Mouse (Mus musculus) cerebellum, adult (tissue): ENCODE measurements around the gene Sh3pxd2b.

Experiments
- ATAC-seq: cut with Nextera tagmentation; 2 replicates; pipeline ENCODE4 v1.9.2; 2017; ENCODE audit warnings: mild to moderate bottlenecking, moderate library complexity, mixed read lengths; ENCODE audit not compliant: insufficient number of reproducible peaks, low FRiP score, low TSS enrichment

The Sh3pxd2b gene

GRCm38 (mm10) chr11:32347607-32348432, at the start of gene Sh3pxd2b:
Gene Sh3pxd2b (plus strand): TSS chr11:32347820.
- 0 out of 2 replicates have a peak, but pooled peaks have one; percentile 18 for ATAC-seq

GRCm38 (mm10) chr11:32297866-32298531, 49.6 kb upstream of the Sh3pxd2b start:
- ATAC-seq, result no peak

GRCm38 (mm10) chr11:32298532-32298918, 49.1 kb upstream of the Sh3pxd2b start:
- no peak for ATAC-seq

- peak; percentile 81 for ATAC-seq
Observed at GRCm38 (mm10) chr11:32299865-32300264, 47.8 kb upstream of the Sh3pxd2b start, which contains the start of gene Hbq1a. Gene Hbq1a (plus strand): TSS chr11:32300069.

- ATAC-seq, result 0 out of 2 replicates have a peak, but pooled peaks have one; percentile 2
Observed at GRCm38 (mm10) chr11:32300279-32301267, 47.0 kb upstream of the Sh3pxd2b start.

DNA sequence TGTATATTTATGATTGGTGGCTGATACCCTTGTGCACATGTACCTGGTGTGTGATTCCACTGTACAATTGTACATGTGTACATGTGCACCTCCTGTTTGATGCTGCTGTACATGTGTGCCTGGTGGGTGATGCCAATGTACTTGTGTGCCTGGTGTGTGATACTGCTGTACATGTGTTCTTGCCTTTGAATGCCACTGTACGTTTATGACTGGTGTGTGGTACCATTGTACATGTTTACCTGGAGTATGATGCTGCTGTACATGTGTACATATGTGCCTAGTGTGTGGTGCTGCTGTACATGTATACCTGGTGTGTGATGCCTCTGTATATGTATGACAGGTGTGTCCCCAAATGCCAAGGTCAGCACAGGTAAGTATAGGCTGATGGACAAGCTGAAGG, 46.1 kb upstream of the Sh3pxd2b start:
- ATAC-seq, result no peak

GRCm38 (mm10) chr11:32302824-32303419, 44.7 kb upstream of the Sh3pxd2b start:
- no peak for ATAC-seq

DNA sequence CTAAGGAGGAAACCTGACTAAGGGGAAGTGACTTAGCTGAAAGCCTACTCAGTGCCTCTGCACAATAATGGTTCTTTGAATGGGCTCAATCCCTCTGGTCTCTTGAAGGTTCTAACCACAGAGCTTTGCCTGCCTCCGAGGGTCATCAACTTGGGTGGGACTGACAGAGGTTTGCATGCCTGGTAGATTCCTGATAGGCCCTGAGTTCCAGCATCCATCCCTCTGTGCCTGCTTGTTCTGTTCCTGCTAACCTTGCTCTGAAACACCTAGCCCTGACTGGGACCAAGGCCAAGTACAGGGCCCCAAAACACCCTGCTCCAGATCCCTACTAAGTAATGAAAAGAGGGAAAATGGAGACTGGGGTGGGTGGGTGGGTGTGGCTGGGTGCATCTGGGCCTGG, 44.2 kb upstream of the Sh3pxd2b start:
- ATAC-seq, result no peak

- ATAC-seq, result no peak
Observed at GRCm38 (mm10) chr11:32307006-32307405, 40.6 kb upstream of the Sh3pxd2b start.

DNA sequence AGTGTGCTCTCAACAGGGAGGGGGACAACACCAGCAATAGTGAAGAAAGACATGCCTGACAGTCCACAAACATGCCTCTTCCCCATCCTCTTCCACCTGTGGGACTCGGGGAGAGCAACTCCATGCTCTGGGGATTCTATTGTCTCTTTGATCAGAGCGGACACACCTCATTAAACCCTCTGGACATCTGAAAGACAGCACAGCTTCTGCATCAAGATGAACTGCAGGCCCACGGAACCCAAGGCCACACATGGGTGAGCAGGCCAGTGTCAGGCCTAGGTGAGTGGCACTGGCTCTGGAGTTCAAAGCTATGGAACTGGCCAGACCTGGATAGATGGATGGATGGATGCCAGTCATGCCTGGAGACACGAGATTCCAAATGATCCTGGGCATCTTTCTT, 38.2 kb upstream of the Sh3pxd2b start:
- ATAC-seq, result no peak

- ATAC-seq, result no peak
Observed at GRCm38 (mm10) chr11:32309928-32310327, 37.7 kb upstream of the Sh3pxd2b start.

GRCm38 (mm10) chr11:32316009-32316408, 31.6 kb upstream of the Sh3pxd2b start:
- no peak for ATAC-seq

- no peak for ATAC-seq
Observed at GRCm38 (mm10) chr11:32320507-32321195, 27.0 kb upstream of the Sh3pxd2b start.

- ATAC-seq, result peak; percentile 36; the same call in 1 of the 2 replicates
Observed at GRCm38 (mm10) chr11:32321196-32321565, 26.4 kb upstream of the Sh3pxd2b start.

- peak; percentile 82 for ATAC-seq
Observed at GRCm38 (mm10) chr11:32324609-32325008, 23.0 kb upstream of the Sh3pxd2b start.

- ATAC-seq, result no peak
Observed at GRCm38 (mm10) chr11:32331075-32331474, 16.5 kb upstream of the Sh3pxd2b start.

GRCm38 (mm10) chr11:32331861-32332260, 15.8 kb upstream of the Sh3pxd2b start:
- ATAC-seq, result no peak

GRCm38 (mm10) chr11:32333235-32333634, 14.4 kb upstream of the Sh3pxd2b start:
- ATAC-seq, result no peak

- no peak for ATAC-seq
Observed at GRCm38 (mm10) chr11:32336435-32336907, 11.1 kb upstream of the Sh3pxd2b start.
